Mouse (Mus musculus): ENCODE data around the gene Galnt4. TPM values are rescaled to one million over a fixed set of nuclear protein-coding genes. Genes with fewer than 3 reads are reported as not detected.

Galnt4 gene
- 1 to 10 TPM; 4.0 to 4.2 TPM for total RNA-seq (2021)
- long read RNA-seq, experiment 1, full-length matches to known transcripts = 4 of 4 reads
- long read RNA-seq, experiment 1, partial matches to known transcripts = 0 of 4 reads
- long read RNA-seq, experiment 1, other reads (novel, unspliced or antisense) = 0 of 4 reads
- long read RNA-seq, experiment 2, full-length matches to known transcripts = 5 of 5 reads
- long read RNA-seq, experiment 2, partial matches to known transcripts = 0 of 5 reads
- long read RNA-seq, experiment 2, other reads (novel, unspliced or antisense) = 0 of 5 reads

GRCm38 (mm10) chr10:99107964-99108363 is at the start of gene Galnt4:
Gene Galnt4 (plus strand): TSS chr10:99108159.
- intact Hi-C loops (cut with DNase I) = loop anchor here (5.0 kb wide), 2 partner anchors 44 to 469 kb away; no protein-coding TSS in a partner anchor
- peak; percentile 76 to 81 for DNase-seq

DNA sequence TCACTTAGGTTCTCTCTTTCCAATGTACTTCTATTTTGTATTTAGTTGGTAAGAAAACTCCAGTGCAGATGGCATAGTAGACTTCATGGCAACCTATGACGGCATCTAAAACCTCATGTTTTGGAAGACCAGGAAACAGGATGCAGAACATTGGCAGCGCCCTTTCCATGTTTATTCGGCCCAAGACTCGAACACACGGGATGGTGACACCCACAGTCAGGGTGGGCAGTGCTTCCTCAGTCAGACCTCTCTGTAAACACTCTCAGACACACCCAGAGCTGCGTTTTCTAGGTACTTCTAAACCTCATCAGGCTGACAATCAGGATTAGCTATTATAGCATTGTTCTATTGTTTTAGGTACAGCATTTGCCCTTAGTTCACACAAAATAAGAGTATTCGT is 47.4 kb upstream of the Galnt4 start:
- no peak for DNase-seq
- intact Hi-C loops (cut with DNase I) = no loop called here

GRCm38 (mm10) chr10:99061418-99061817 is 46.5 kb upstream of the Galnt4 start:
- intact Hi-C loops (cut with DNase I) = no loop called here
- DNase-seq = no peak

- DNase-seq = no peak
- intact Hi-C loops (cut with DNase I) = no loop called here
Observed at GRCm38 (mm10) chr10:99062546-99062945, 45.4 kb upstream of the Galnt4 start.

- no peak for DNase-seq
- intact Hi-C loops (cut with DNase I) = no loop called here
Observed at GRCm38 (mm10) chr10:99076113-99076895, 31.7 kb upstream of the Galnt4 start.

DNA sequence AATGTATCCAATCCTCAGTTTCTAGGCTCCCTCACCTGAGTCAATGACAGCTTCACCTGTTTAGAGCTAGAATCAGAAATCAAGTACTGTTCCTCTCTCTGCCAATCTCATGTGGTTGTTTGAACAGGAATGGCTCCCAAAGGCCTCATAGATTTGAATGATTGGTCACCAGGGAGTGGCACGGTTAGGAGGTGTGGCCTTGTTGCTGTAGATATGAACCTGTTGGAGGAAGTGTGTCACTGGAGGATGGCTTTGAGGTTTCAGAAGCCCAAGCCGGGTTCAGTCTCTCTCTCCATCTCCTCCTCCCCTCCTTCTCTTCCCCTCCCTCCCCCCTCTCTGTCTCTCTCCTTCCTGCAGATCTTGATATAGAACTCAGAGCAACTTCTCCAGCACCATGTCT is 29.3 kb upstream of the Galnt4 start:
- intact Hi-C loops (cut with DNase I) = no loop called here
- DNase-seq = no peak

- no peak for DNase-seq
- intact Hi-C loops (cut with DNase I) = loop anchor here (5.0 to 10.0 kb wide), 2 partner anchors 337 to 1364 kb away; no protein-coding TSS in a partner anchor
Observed at GRCm38 (mm10) chr10:99081569-99081990, 26.4 kb upstream of the Galnt4 start.

DNA sequence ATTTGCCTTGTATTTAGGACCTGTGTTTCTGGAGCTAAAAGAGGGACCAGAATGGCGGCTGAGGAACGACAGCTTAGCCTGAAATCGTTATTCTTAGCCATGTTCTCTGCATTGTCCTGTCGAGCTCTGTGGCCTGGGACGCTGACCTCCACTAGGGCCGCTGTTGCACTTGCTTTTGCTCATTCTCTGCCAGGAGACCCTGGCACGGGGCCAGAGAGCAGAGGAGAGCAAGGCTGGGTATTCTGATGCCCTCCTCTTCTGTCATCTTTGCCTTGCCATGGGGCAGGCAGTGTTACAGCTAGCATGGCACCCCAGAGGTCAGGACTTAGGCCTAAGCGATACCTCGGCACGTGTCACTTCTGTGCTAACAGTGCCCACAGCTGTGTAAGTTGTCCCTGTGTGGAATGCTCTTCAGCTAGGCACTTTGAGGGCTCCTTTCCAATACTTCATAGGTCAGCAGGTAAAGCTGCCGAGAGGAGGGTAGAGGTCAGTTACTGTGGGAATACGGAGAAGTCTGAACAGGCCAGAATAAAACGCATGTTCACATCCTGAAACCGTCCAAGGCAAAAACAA is 24.4 kb upstream of the Galnt4 start:
- DNase-seq = peak; percentile 34 to 42
- intact Hi-C loops (cut with DNase I) = loop anchor here (5.0 to 10.0 kb wide), 2 partner anchors 339 to 1366 kb away; no protein-coding TSS in a partner anchor

DNA sequence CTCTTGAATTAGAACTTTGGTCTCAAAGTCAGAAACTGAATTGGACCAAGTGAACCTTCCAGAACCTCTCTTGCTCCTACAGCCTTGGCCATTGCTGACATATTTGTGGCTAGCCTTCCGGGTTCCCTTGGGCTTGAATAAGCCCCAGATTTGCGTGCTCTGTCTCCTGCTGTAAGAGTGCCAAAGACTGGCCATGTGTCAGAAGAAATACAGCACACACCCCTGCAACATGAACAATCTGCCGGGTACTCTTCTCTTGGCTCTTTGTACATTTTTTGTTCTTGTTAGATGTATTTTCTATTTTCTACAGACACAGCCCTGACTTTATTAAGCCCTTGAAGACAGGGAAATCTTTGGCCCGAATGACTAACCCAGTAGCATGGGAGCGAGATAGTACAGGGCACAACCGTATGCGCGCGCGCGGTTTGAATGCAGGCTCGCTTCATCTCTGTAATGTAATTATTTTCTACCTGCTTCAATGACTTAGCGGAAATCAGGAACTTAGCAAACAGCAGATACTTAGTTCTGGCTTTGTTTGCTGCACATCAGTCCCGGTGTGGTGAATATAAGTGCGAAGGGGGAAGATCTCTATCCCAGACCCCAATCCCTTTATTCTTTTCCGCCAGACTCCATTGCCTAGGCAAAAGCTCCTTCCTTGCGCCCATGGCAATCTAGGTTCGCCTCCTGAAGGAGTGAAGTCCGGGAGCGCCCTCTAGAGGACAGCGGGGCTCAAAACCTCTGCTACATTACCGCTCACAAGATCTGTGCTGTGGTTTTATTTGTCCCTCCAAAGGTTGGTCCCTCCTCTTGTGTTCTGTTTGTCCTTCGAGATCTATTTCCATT is 23.3 kb upstream of the Galnt4 start:
- intact Hi-C loops (cut with DNase I) = loop anchor here (1.0 to 10.0 kb wide), 4 partner anchors 167 to 1367 kb away; no protein-coding TSS in a partner anchor
- DNase-seq = peak; percentile 89 to 94

DNA sequence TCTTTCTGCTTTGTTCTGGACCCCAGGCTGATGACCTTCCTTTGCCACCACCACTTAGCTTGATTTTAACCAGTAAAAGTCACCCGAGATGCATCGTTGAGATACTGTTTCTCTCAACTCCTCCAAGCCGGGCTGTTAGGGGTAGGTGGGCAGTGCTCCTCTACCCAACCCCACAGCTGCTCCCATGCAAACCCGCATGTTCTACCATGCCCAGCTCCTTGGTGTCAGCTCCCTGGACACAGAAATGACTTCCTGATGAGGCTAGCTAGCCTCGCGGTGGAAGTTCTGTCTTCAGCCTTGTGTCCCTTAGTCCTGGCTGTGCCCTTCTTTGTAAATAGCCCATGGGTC is 22.7 kb upstream of the Galnt4 start:
- DNase-seq = no peak
- intact Hi-C loops (cut with DNase I) = loop anchor here (1.0 to 10.0 kb wide), 3 partner anchors 168 to 591 kb away; no protein-coding TSS in a partner anchor

GRCm38 (mm10) chr10:99086029-99086428 is 21.9 kb upstream of the Galnt4 start:
- intact Hi-C loops (cut with DNase I) = loop anchor here (5.0 to 10.0 kb wide), 2 partner anchors 169 to 341 kb away; no protein-coding TSS in a partner anchor
- no peak for DNase-seq

DNA sequence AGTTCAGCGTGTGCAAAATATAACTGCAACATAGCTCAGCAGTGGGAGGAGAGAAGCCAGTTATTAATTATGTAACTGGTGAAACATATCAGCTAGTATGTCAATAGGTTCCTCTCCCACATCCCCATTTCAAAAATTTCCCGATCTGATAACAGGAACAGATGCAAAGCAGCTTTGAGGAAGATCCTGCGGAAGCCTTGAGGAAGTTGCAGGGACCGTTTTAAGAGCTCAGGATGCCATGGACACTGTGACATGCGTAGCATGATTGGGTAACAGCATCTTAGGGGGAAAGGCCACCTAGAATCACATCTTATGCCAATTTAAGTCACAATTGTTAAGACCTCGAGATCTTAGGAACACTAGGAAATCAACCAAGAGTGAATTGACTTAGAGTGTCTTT is 18.1 kb upstream of the Galnt4 start:
- no peak for DNase-seq
- intact Hi-C loops (cut with DNase I) = loop anchor here (5.0 to 10.0 kb wide), 2 partner anchors 173 to 345 kb away; no protein-coding TSS in a partner anchor

GRCm38 (mm10) chr10:99093364-99093763 is 14.6 kb upstream of the Galnt4 start:
- intact Hi-C loops (cut with DNase I) = no loop called here
- no peak for DNase-seq

DNA sequence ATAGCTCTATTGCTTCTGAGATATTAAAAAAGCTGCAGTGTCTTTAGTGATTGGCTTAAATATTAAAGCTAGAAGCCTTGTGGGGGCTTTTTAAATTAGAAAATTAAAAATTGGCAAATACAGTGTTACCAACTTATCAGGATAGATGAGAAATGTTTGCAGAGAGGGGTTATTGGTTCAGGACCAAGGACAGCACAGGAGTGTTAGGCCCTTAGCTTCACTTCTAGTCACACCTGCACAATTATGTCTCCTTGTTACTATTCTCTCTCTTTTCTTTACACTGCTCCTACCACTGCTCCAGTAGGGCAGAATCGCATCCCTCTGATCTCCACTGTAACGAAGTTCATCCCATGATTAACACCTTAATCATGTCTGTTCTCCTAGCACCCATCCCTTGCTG is 12.8 kb upstream of the Galnt4 start:
- intact Hi-C loops (cut with DNase I) = loop anchor here (5.0 kb wide), 1 partner anchor 522 kb away; no protein-coding TSS in a partner anchor
- no peak for DNase-seq

DNA sequence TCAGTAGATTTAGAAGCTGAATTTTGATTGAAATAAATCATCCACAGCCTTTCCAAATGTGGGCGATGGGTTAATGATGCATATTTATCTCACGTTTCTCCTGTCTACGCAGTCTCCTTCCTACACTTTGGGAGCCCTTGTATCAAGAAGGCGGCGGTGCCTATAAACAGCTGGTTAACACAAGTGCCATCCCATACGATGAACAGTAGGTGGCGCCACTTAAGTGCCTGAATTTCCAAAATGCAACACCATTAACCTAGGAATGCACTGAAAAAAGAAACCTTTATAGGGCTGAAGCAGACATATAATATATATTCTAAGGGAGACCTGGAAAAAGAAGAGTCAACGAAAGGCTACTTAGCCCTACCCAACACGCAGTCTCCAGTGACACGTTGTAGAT is 10.6 kb upstream of the Galnt4 start:
- DNase-seq = peak; percentile 27 to 60
- intact Hi-C loops (cut with DNase I) = loop anchor here (5.0 kb wide), 1 partner anchor 520 kb away; no protein-coding TSS in a partner anchor

- no peak for DNase-seq
- intact Hi-C loops (cut with DNase I) = loop anchor here (5.0 kb wide), 2 partner anchors 47 to 472 kb away; no protein-coding TSS in a partner anchor
Observed at GRCm38 (mm10) chr10:99105522-99105921, 2.4 kb upstream of the Galnt4 start.

DNA sequence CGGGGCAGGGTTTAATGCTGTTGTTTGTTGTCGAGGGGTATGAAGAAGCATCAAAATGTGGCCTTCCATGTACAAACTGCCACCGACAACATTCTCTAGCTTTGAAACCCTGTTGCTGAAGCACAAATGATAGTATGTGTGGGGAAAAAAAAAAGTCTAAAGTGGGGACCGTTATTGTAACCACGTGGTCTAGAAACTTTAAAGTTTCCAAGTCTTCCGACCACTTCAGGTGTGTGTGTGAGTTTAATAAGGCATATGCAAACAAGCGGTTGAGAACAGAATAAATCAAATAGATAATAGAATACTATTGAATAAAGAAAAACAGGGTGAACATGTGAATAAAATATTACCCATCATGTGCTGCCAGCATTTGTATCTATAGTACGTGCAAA is 1.7 kb upstream of the Galnt4 start:
- no peak for DNase-seq
- intact Hi-C loops (cut with DNase I) = loop anchor here (5.0 kb wide), 2 partner anchors 46 to 471 kb away; no protein-coding TSS in a partner anchor

- peak; percentile 87 to 89 for DNase-seq
- intact Hi-C loops (cut with DNase I) = loop anchor here (5.0 kb wide), 2 partner anchors 45 to 470 kb away; no protein-coding TSS in a partner anchor
Observed at GRCm38 (mm10) chr10:99106703-99107631, 992 bp upstream of the Galnt4 start, which contains the start of gene Poc1b. Gene Poc1b (plus strand): TSS chr10:99107036.

Data from heart, postnatal 14 days (tissue).